Mouse (Mus musculus) T-helper 17 cell (primary cell): ENCODE measurements around the gene Zfp385a.

ENCODE experiments used
- in situ Hi-C, 2 experiments: fragments of 300-600 bp; cut with MboI, MseI; formaldehyde crosslinking; loops; 1 replicate in 1 of 2; 2 replicates in 1 of 2; pipeline ENCODE4 v1.15.1; 2025; ENCODE audit warnings: high pct_unique_total_duplicates in 2 of 2

Zfp385a gene

GRCm38 (mm10) chr15:103338829-103339165 lies 1.1 kb downstream of the Zfp385a start:
- in situ Hi-C loops, result no loop called here

GRCm38 (mm10) chr15:103336996-103337667 lies 2.8 kb downstream of the Zfp385a start:
- in situ Hi-C loops, result no loop called here

- in situ Hi-C loops, result no loop called here
Observed at GRCm38 (mm10) chr15:103335488-103336235, 4.2 kb downstream of the Zfp385a start.

GRCm38 (mm10) chr15:103335040-103335439 lies 4.9 kb downstream of the Zfp385a start:
- in situ Hi-C loops, result no loop called here

- in situ Hi-C loops, result no loop called here
Observed at GRCm38 (mm10) chr15:103334194-103334593, 5.7 kb downstream of the Zfp385a start.

- in situ Hi-C loops, result no loop called here
Observed at GRCm38 (mm10) chr15:103333738-103334137, 6.2 kb downstream of the Zfp385a start.

- in situ Hi-C loops, result no loop called here
Observed at GRCm38 (mm10) chr15:103333081-103333615, 6.7 kb downstream of the Zfp385a start.

- in situ Hi-C loops, result no loop called here
Observed at GRCm38 (mm10) chr15:103323455-103324247, 16.2 kb downstream of the Zfp385a start.

- in situ Hi-C loops, result no loop called here
Observed at GRCm38 (mm10) chr15:103323070-103323454, 16.8 kb downstream of the Zfp385a start.

- in situ Hi-C loops, result no loop called here
Observed at GRCm38 (mm10) chr15:103322396-103322795, 17.5 kb downstream of the Zfp385a start.

GRCm38 (mm10) chr15:103321076-103321475 lies 18.8 kb downstream of the Zfp385a start:
- in situ Hi-C loops, result no loop called here

- in situ Hi-C loops, result loop anchor here (10.0 kb wide), 2 partner anchors 134 to 334 kb away; no protein-coding TSS in a partner anchor
Observed at GRCm38 (mm10) chr15:103318201-103318816, 21.6 kb downstream of the Zfp385a start.

GRCm38 (mm10) chr15:103317731-103318130 lies 22.2 kb downstream of the Zfp385a start:
- in situ Hi-C loops, result loop anchor here (10.0 kb wide), 2 partner anchors 133 to 333 kb away; no protein-coding TSS in a partner anchor

GRCm38 (mm10) chr15:103317120-103317519 lies 22.8 kb downstream of the Zfp385a start:
- in situ Hi-C loops, result loop anchor here (10.0 kb wide), 2 partner anchors 132 to 332 kb away; no protein-coding TSS in a partner anchor

GRCm38 (mm10) chr15:103315979-103316776 lies 23.7 kb downstream of the Zfp385a start:
- in situ Hi-C loops, result loop anchor here (10.0 kb wide), 2 partner anchors 131 to 331 kb away; no protein-coding TSS in a partner anchor

GRCm38 (mm10) chr15:103315011-103315502 lies 24.8 kb downstream of the Zfp385a start:
- in situ Hi-C loops, result loop anchor here (10.0 kb wide), 2 partner anchors 130 to 330 kb away; no protein-coding TSS in a partner anchor

- in situ Hi-C loops, result loop anchor here (10.0 kb wide), 2 partner anchors 129 to 329 kb away; no protein-coding TSS in a partner anchor
Observed at GRCm38 (mm10) chr15:103314181-103314580, 25.7 kb downstream of the Zfp385a start.

- in situ Hi-C loops, result loop anchor here (10.0 kb wide), 2 partner anchors 129 to 329 kb away; no protein-coding TSS in a partner anchor
Observed at GRCm38 (mm10) chr15:103313495-103314095, 26.3 kb downstream of the Zfp385a start.

- in situ Hi-C loops, result loop anchor here (10.0 kb wide), 2 partner anchors 126 to 326 kb away; no protein-coding TSS in a partner anchor
Observed at GRCm38 (mm10) chr15:103310365-103310910, 29.5 kb downstream of the Zfp385a start, which contains the start of gene Gpr84. Gpr84 (minus strand) TSS chr15:103310612.
